Mouse (Mus musculus) cerebellum, adult 2 months (tissue): ENCODE data around the gene Prdx1.

Experiments used
- CTCF ChIP-seq: fragments of 200-500 bp; IDR thresholded peaks from 2 replicates; pipeline ENCODE4 v1.5.1; 2011; ENCODE audit warnings: low read depth, mild to moderate bottlenecking, control low read depth, low read length, moderate library complexity, borderline replicate concordance; ENCODE audit not compliant: insufficient read depth
- POLR2A ChIP-seq: fragments of 200-500 bp; IDR thresholded peaks from 2 replicates; pipeline ENCODE4 v1.6.1; 2011; ENCODE audit warnings: low read length, control low read depth, borderline replicate concordance; ENCODE audit not compliant: insufficient read depth

DNA sequence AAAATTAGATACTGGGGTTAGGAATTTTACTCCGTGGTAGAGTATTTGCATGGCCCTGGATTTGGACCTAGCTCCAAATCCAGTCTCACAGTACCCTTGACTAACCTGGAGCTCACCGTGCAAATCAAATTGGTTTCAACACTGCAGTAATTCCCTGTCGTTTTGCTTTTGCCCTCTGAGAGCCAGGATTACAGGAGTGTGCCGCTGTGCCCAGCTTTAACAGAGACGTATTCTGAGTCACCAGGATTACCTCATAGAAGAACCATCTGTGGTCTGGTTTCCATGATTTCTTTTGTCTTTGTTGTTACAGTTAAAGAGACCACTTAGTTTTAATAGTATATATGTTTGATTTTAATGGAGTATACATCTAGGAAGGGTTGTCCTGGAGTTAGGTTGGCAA lies 6.2 kb upstream of the Prdx1 start:
- TF ChIP-seq CTCF = no peak
- no peak for TF ChIP-seq POLR2A
